Mouse (Mus musculus) liver, embryonic 12.5 days (tissue): ENCODE measurements at regions not wholly inside any gene's neighbourhood (a gene's known extent, or its start where the extent isn't known, plus 50 kb on each side); places are given as distances from the start of the nearest gene placed in this dataset.
"Not testable (repeated sequence)": the region's sequence is repeated elsewhere in the genome, so short reads cannot be mapped to it uniquely, and the experiment has no call there.

Experiments used
- ATAC-seq: fragments of 200-750 bp; cut with Nextera tagmentation; 2 replicates; pipeline ENCODE4 v1.8.0; 2017; ENCODE audit warnings: moderate number of reproducible peaks, mild to moderate bottlenecking, moderate library complexity
- H3K27ac ChIP-seq: fragments of 300-500 bp; sonication (generic); 2 replicates; pipeline ENCODE4 v1.5.1; 2016; ENCODE audit warnings: mild to moderate bottlenecking
- H3K27me3 ChIP-seq: fragments of 300-500 bp; sonication (generic); replicated peaks from 2 replicates; pipeline ENCODE4 v1.6.1; 2016; ENCODE audit warnings: mild to moderate bottlenecking, moderate library complexity
- H3K36me3 ChIP-seq: fragments of 300-500 bp; sonication (generic); 2 replicates; pipeline ENCODE4 v1.6.1; 2016; ENCODE audit warnings: mild to moderate bottlenecking, moderate library complexity
- H3K4me1 ChIP-seq: fragments of 300-500 bp; sonication (generic); 2 replicates; pipeline ENCODE4 v1.6.1; 2016
- H3K4me2 ChIP-seq: fragments of 300-500 bp; sonication (generic); 2 replicates; pipeline ENCODE4 v1.6.1; 2016; ENCODE audit warnings: mild to moderate bottlenecking, moderate library complexity
- H3K4me3 ChIP-seq: fragments of 300-500 bp; sonication (generic); 2 replicates; pipeline ENCODE4 v1.5.1; 2016; ENCODE audit warnings: mild to moderate bottlenecking, moderate library complexity
- H3K9ac ChIP-seq: fragments of 300-500 bp; sonication (generic); 2 replicates; pipeline ENCODE4 v1.6.1; 2016; ENCODE audit warnings: mild to moderate bottlenecking, moderate library complexity
- H3K9me3 ChIP-seq: fragments of 300-500 bp; sonication (generic); replicated peaks from 2 replicates; pipeline ENCODE4 v1.6.1; 2016; ENCODE audit warnings: mild to moderate bottlenecking, moderate library complexity
- WGBS: fragments of 180-500 bp; shearing (Covaris S2); methylation state at CpG from one replicate; pipeline ENCODE4 v1.1.7; 2016; ENCODE audit not compliant: insufficient replicate concordance; 5-methylcytosine and 5-hydroxymethylcytosine counted together

DNA sequence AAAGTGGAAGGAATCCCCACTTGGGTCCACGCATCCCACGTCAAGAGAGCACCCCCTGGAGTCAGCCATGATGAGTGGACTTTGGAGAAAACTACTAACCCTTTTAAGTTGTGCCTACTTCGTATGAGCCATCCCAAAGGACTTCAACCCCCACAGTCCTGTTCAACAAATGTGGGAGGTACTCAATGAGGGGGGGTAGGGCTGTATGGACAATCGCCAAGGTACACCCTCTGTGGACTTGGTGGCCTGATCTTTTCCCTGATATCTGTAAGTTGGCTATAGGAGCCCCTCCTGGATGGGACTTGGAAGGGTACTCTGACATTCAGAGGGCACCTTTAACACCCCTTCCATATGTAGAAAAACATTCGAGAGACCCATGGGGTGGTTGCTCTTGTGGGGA is 256.5 kb upstream of the Olfr161 start:
- 61% methylated on average over 5 of the region's 5 CpGs for WGBS
- H3K4me2 ChIP-seq, H3K4me1 ChIP-seq, H3K27me3 ChIP-seq, H3K4me3 ChIP-seq, H3K9me3 ChIP-seq, H3K9ac ChIP-seq, H3K27ac ChIP-seq, ATAC-seq, H3K36me3 ChIP-seq: not testable (repeated sequence)

- not testable (repeated sequence) for H3K4me3 ChIP-seq, ATAC-seq
Observed at GRCm38 (mm10) chr16:3343372-3343771, 247.5 kb upstream of the Olfr161 start.

DNA sequence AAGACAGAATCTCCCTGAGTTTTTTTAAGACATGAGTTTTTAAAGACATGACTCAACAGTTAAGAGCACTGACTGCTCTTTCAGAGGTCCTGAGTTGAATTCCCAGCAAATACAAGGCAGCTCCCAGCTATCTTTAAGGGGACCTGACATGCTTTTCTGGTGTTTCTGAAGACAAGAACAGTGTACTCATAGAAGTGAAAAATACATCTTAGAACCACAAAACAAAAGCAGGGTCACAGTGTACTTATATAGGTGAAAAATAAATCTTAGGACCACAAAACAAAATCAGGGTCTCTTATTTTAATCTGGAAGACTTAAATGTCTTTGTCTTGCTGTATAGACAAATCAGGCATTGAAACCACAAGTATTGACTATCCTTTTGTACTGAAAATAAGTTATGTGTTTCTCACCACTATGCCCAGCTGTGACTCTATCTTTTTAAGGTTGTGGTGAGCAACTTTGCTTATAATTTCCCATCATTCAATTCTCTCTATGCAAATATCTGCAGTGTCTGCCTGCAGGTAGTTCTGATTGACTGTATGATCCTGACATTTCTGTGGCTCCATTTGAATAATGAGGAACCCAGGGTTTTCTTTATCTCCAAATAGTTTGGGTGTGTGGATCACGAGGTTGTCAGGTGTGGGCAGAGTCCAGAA is 246.0 kb upstream of the Olfr161 start:
- not testable (repeated sequence) for H3K9ac ChIP-seq, H3K4me1 ChIP-seq, H3K36me3 ChIP-seq, H3K9me3 ChIP-seq, H3K27me3 ChIP-seq, H3K27ac ChIP-seq, ATAC-seq, H3K4me3 ChIP-seq, H3K4me2 ChIP-seq
- WGBS: no CpG with 5 or more reads among the region's 1 CpGs

More at GRCm38 (mm10) chr16:3343372-3343771, 247.5 kb upstream of the Olfr161 start:
- not testable (repeated sequence) for H3K36me3 ChIP-seq, H3K27me3 ChIP-seq, H3K4me1 ChIP-seq, H3K9ac ChIP-seq, H3K9me3 ChIP-seq, H3K27ac ChIP-seq, H3K4me2 ChIP-seq
- 18% methylated on average over 4 of the region's 4 CpGs for WGBS

- H3K9ac ChIP-seq, H3K4me2 ChIP-seq, ATAC-seq, H3K9me3 ChIP-seq, H3K4me1 ChIP-seq, H3K27ac ChIP-seq, H3K27me3 ChIP-seq, H3K4me3 ChIP-seq, H3K36me3 ChIP-seq: not testable (repeated sequence)
- WGBS: 67% methylated on average over 1 of the region's 4 CpGs
Observed at GRCm38 (mm10) chr16:3349382-3349781, 241.5 kb upstream of the Olfr161 start.

- not testable (repeated sequence) for H3K4me3 ChIP-seq, H3K36me3 ChIP-seq, H3K9me3 ChIP-seq, H3K27ac ChIP-seq, H3K4me1 ChIP-seq, H3K27me3 ChIP-seq, H3K4me2 ChIP-seq, H3K9ac ChIP-seq
- 31% methylated on average over 3 of the region's 4 CpGs for WGBS
- ATAC-seq: peak; percentile 22; the same call in 1 of the 2 replicates
Observed at GRCm38 (mm10) chr16:3349850-3350547, 240.8 kb upstream of the Olfr161 start.

DNA sequence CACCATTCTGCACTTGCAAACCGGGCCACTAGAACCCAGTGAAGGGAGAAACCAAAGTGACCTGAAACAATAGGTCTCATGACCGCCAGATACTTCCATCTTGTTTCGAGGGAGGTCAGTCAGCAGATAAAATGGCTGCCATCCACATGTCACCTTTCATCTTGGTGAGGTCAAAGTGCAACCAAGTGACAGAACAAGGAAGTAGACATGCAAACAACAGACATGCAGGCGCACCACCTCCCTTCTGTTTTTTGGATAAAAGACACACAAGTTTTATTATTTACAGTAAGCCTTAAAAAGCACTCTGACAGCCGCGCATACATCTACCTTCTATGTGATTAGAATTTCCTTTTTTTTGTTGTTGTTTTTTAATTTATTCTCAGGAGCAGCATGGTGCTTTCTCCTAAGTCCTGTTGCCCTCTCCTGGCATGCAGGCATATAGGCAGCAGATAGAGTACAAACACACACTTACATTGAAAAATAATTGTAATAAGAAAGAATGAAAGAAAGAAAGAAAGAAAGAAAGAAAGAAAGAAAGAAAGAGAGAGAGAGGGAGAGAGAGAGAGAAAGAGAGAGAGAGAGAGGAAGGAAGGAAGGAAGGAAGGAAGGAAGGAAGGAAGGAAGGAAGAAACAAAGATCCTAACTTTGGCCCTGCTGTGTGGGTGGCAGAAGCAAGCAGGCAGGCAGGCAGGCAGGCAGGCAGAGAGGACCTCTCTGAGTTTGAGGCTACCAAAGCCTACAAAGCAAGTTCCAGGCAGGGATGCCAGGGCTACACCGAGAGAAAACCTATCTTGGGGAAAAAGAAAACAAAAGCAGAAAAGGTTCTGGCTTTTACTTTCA is 240.0 kb upstream of the Olfr161 start:
- not testable (repeated sequence) for H3K27ac ChIP-seq, H3K9me3 ChIP-seq, H3K4me3 ChIP-seq, H3K27me3 ChIP-seq, H3K4me1 ChIP-seq, H3K4me2 ChIP-seq, H3K36me3 ChIP-seq, H3K9ac ChIP-seq
- 60% methylated on average over 7 of the region's 7 CpGs for WGBS
- ATAC-seq: peak; percentile 89

DNA sequence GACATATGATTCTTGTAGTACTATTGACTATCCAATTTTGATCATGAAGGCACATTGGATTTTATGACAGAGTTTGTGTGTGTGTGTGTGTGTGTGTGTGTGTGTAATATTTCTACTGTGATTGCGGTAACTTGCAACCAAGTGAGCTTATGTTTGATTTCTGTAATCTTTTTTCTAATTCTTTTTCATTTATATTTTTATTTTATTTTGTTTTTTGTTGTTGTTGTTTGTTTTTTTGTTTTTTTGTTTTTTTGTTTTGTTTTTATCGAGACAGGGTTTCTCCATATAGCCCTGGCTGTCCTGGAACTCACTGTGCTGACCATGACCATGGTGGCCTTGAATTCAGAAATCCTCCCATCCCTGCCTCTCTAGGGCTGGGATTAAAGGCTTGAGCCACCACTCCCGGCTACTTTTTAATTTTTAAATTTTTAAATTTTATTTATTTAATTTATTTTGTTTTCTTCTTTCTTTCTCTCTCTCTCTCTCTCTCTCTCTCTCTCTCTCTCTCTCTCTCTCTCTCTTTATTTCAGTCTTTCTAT is 239.3 kb upstream of the Olfr161 start:
- H3K36me3 ChIP-seq, H3K27me3 ChIP-seq, H3K9me3 ChIP-seq, H3K27ac ChIP-seq, H3K4me2 ChIP-seq, H3K4me3 ChIP-seq, H3K4me1 ChIP-seq, H3K9ac ChIP-seq: not testable (repeated sequence)
- ATAC-seq: peak; percentile 77
- 52% methylated on average over 3 of the region's 3 CpGs for WGBS
